Mouse (Mus musculus) frontal cortex, adult 2 months (tissue): ENCODE measurements around the gene 2210017I01Rik. TPM values are rescaled to one million over a fixed set of nuclear protein-coding genes. Genes with fewer than 3 reads are reported as not detected.
A peak's percentile ranks its signal among the peaks of the same experiment; 100 is the strongest.

ENCODE experiments used
- DNase-seq, 2 experiments: peaks; one replicate each; pipeline ENCODE4 v3.0.0; 2022; ENCODE audit warnings: low spot score in 1 of 2; ENCODE audit errors: extremely low spot score in 1 of 2
- polyA plus RNA-seq: library from polyadenylated mRNA; depleted of rRNA; stranded (reverse); fragments of >200 nt; gene quantifications from 2 replicates; pipeline ENCODE4 v1.2.3, GENCODE M21; 2012; rRNA removed

2210017I01Rik gene
- not detected in 2 replicates for polyA plus RNA-seq

GRCm38 (mm10) chr3:92607392-92607791 is at the start of gene 2210017I01Rik:
TSS of gene 2210017I01Rik (minus strand) at chr3:92607492.
- no peak for DNase-seq

GRCm38 (mm10) chr3:92656826-92657225 is 49.5 kb upstream of the 2210017I01Rik start, which contains the start of gene Lce1b:
TSS of gene Lce1b (minus strand) at chr3:92656926.
- DNase-seq: no peak

- DNase-seq: no peak
Observed at GRCm38 (mm10) chr3:92648207-92648606, 40.9 kb upstream of the 2210017I01Rik start, which contains the start of gene Lce1a1. TSS of gene Lce1a1 (minus strand) at chr3:92648307.

GRCm38 (mm10) chr3:92639854-92640253 is 32.6 kb upstream of the 2210017I01Rik start:
- no peak for DNase-seq

- no peak for DNase-seq
Observed at GRCm38 (mm10) chr3:92638653-92638991, 31.3 kb upstream of the 2210017I01Rik start.

GRCm38 (mm10) chr3:92637745-92638652 is 30.7 kb upstream of the 2210017I01Rik start:
- DNase-seq: no peak

GRCm38 (mm10) chr3:92621560-92621959 is 14.3 kb upstream of the 2210017I01Rik start, which contains the start of gene Lce6a:
TSS of gene Lce6a (minus strand) at chr3:92621660.
- DNase-seq: no peak

- no peak for DNase-seq
Observed at GRCm38 (mm10) chr3:92609804-92610203, 2.5 kb upstream of the 2210017I01Rik start.

GRCm38 (mm10) chr3:92602169-92602568 is 5.1 kb downstream of the 2210017I01Rik start:
- DNase-seq: peak in 1 of 2 experiments; percentile 39

- DNase-seq: no peak
Observed at GRCm38 (mm10) chr3:92600456-92600855, 6.8 kb downstream of the 2210017I01Rik start.

GRCm38 (mm10) chr3:92599973-92600372 is 7.3 kb downstream of the 2210017I01Rik start:
- DNase-seq: no peak

- DNase-seq: no peak
Observed at GRCm38 (mm10) chr3:92598429-92598828, 8.9 kb downstream of the 2210017I01Rik start.

GRCm38 (mm10) chr3:92588858-92589257 is 18.4 kb downstream of the 2210017I01Rik start, which contains the start of gene Smcp:
TSS of gene Smcp (minus strand) at chr3:92588997.
- no peak for DNase-seq

GRCm38 (mm10) chr3:92587190-92587589 is 20.1 kb downstream of the 2210017I01Rik start:
- DNase-seq: no peak

- DNase-seq: no peak
Observed at GRCm38 (mm10) chr3:92585055-92585454, 22.2 kb downstream of the 2210017I01Rik start.

- DNase-seq: no peak
Observed at GRCm38 (mm10) chr3:92583164-92583826, 24.0 kb downstream of the 2210017I01Rik start.

- no peak for DNase-seq
Observed at GRCm38 (mm10) chr3:92579508-92579907, 27.8 kb downstream of the 2210017I01Rik start.

- no peak for DNase-seq
Observed at GRCm38 (mm10) chr3:92578652-92579413, 28.5 kb downstream of the 2210017I01Rik start.

GRCm38 (mm10) chr3:92573449-92574041 is 33.7 kb downstream of the 2210017I01Rik start, which contains the start of gene Ivl:
TSS of gene Ivl (minus strand) at chr3:92573735.
- DNase-seq: no peak

- DNase-seq: no peak
Observed at GRCm38 (mm10) chr3:92572514-92573155, 34.7 kb downstream of the 2210017I01Rik start.
